ENCODE assay signal across 8 mouse cellular contexts in genomic region chr7:88097715-88098114, GRCm38 (mm10).
A peak's percentile ranks its signal among the peaks of the same experiment; 100 is the strongest.
DNase-seq lines count a peak whose midpoint lies in the region; TF ChIP-seq lines count a peak whose summit lies in the region.

No protein-coding gene starts in this region.

- in situ Hi-C loops in ES-E14 (cut with MboI; ENCODE audit: low sequenced_read_pairs in 2 of 2, unreplicated experiment in 2 of 2), result loop anchor here in 1 of 2 experiments (10.0 kb wide), 1 partner anchor 447 kb away; no protein-coding TSS in a partner anchor

- peak; percentile 47 for DNase-seq in ES-E14 (ENCODE audit: low read depth, low spot score)
- peak; percentile 48 for DNase-seq in adrenal gland, postnatal 25 days
- peak; percentile 27 for DNase-seq in forebrain, embryonic 10.5 days (ENCODE audit: extremely low spot score, low spot score)
- DNase-seq in heart, postnatal 4 days, result peak; percentile 61
- peak in 1 of 2 experiments; percentile 63 for DNase-seq in layer of hippocampus, adult 2 months (ENCODE audit: low spot score in 2 of 2)
- peak; percentile 52 to 74 for DNase-seq in lung, postnatal 4 days
- peak; percentile 55 for DNase-seq in right cerebral cortex, postnatal 4 days
- peak; percentile 42 to 66 for DNase-seq in urinary bladder, postnatal 4 days (ENCODE audit: low spot score in 2 of 2)

- no peak overlapping the region for H3K4me3 ChIP-seq in ES-E14 (ENCODE audit: insufficient read depth in 1 of 2, low read depth in 1 of 2, low read length in 2 of 2, poor library complexity in 1 of 2, severe bottlenecking in 1 of 2)
- no peak overlapping the region for H3K4me3 ChIP-seq in forebrain, embryonic 10.5 days
- no peak overlapping the region for H3K4me3 ChIP-seq in layer of hippocampus, adult 2 months

- H3K27ac ChIP-seq in ES-E14 (ENCODE audit: insufficient read depth, low read depth, low read length, poor library complexity, severe bottlenecking), result no peak overlapping the region
- no peak overlapping the region for H3K27ac ChIP-seq in forebrain, embryonic 10.5 days
- H3K27ac ChIP-seq in layer of hippocampus, adult 2 months, result no peak overlapping the region

- 14% methylated on average over 1 of the region's 1 CpGs for WGBS in forebrain, embryonic 10.5 days

- no peaks in the 10 kb centered on the region for H3K9me3 ChIP-seq in ES-E14 (ENCODE audit: control insufficient read depth, insufficient read depth, low read depth, low read length)
- H3K9me3 ChIP-seq in forebrain, embryonic 10.5 days, result no peaks in the 10 kb centered on the region

- no peaks in the 10 kb centered on the region for H3K4me1 ChIP-seq in ES-E14 (ENCODE audit: control insufficient read depth in 2 of 2, insufficient read depth in 2 of 2, low read length in 2 of 2, poor library complexity in 1 of 2)
- no peaks in the 10 kb centered on the region for H3K4me1 ChIP-seq in forebrain, embryonic 10.5 days

- no peak overlapping the region for H3K9ac ChIP-seq in ES-E14 (ENCODE audit: insufficient read depth, low read depth, low read length, poor library complexity, severe bottlenecking)

- H3K27me3 ChIP-seq in forebrain, embryonic 10.5 days (ENCODE audit: poor library complexity, severe bottlenecking), result no peaks in the 10 kb centered on the region

- TF ChIP-seq CTCF in layer of hippocampus, adult 2 months (conservative IDR thresholded peaks at IDR 0.05), result peak; percentile 84

- H3K36me3 ChIP-seq in ES-E14 (ENCODE audit: control insufficient read depth, insufficient read depth, low read length, poor library complexity, severe bottlenecking), result no peaks in the 10 kb centered on the region
- no peaks in the 10 kb centered on the region for H3K36me3 ChIP-seq in forebrain, embryonic 10.5 days (replicated peaks)

TF ChIP-seq in ES-E14, 5 proteins besides CTCF, POLR2A, EP300 and RAD21:
- no peak for TF ChIP-seq ZNF384 (IDR thresholded peaks at IDR 0.05; ENCODE audit: low read depth, low read length)
- no peak for TF ChIP-seq MAFK (IDR thresholded peaks at IDR 0.05; ENCODE audit: insufficient read depth, low read depth, low read length)
- TF ChIP-seq ZC3H11A (IDR thresholded peaks at IDR 0.05; ENCODE audit: borderline replicate concordance, low read depth, low read length), result 0 out of 2 replicates have a peak, but pooled peaks have one; percentile 23
TF ChIP-seq in ES-E14: peak in this region for 1.
